8 mouse cellular contexts compared by ENCODE assay signal in the genomic region with DNA sequence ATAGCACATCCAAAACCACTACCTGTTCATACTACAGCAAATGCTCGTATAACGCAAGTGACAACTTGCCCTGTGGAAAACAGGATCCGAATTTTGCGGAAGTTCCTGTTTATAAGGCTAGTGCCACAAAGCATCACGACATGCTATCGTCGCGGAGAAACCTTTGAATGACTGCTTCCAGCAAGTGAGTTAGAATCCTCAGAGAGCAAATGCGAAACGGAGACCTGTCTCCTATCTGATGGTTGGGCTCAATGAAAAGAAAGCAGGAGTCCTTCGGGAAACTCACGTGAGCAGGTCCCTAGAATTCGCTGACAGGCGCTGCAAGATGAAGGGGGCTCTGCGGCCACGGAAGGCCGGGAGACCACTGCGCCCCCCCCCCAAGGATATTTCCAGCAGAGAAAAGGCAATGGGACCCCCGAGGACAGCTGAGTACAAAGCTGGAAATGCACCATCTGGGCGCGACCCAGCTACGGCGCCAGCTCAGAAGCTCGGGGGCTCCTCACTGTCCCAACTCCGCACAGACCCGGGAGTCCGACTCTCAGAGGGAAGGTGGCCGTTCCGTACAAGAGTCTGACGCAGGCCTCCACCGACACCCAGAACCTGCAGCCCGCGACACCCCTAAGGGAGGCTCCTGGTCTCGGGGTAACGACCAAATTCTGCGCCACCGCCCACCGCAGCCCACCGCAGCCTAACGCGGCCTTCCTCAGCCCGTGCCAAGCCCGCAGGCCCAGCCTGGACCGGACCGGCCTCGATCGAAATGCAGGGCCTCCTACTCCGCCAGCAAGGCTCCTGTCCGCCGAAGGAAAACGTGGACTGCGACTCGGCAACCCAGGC. TPM values are rescaled to one million over a fixed set of nuclear protein-coding genes. Genes with fewer than 3 reads are reported as not detected.
A peak's percentile ranks its signal among the peaks of the same experiment; 100 is the strongest.
DNase-seq lines count a peak whose midpoint lies in the region; ATAC-seq and TF ChIP-seq lines count a peak whose summit lies in the region.

No protein-coding gene starts in this region.

- DNase-seq in lung, adult 18-20 months = peak; percentile 12 to 19
- DNase-seq in lung, postnatal 14 days = no peak
- DNase-seq in adipocyte (ENCODE audit: low spot score) = peak; percentile 43
- peak; percentile 39 for DNase-seq in forebrain, postnatal 0 days

- ATAC-seq in forebrain, postnatal 0 days = peak; percentile 8; the same call in 1 of the 2 replicates
- ATAC-seq in kidney, embryonic 15.5 days (replicated peaks; ENCODE audit: low FRiP score) = peak; percentile 78
- ATAC-seq in lung, embryonic 15.5 days (ENCODE audit: borderline replicate concordance, extremely low read depth, low FRiP score, low TSS enrichment) = peak; percentile 53; the same call in 1 of the 2 replicates
- ATAC-seq in activated CD4-positive, CD25-positive, alpha-beta regulatory T cell, adult 4 months = no peak

- peak overlapping the region; percentile 59 for H3K4me2 ChIP-seq in forebrain, postnatal 0 days (ENCODE audit: low read depth)
- H3K4me2 ChIP-seq in kidney, embryonic 15.5 days = peak overlapping the region; percentile 78
- peak overlapping the region; percentile 76 for H3K4me2 ChIP-seq in lung, embryonic 15.5 days

- no peaks in the 10 kb centered on the region for H3K9me3 ChIP-seq in forebrain, postnatal 0 days (ENCODE audit: low read length)
- H3K9me3 ChIP-seq in kidney, embryonic 15.5 days (replicated peaks) = no peaks in the 10 kb centered on the region
- no peaks in the 10 kb centered on the region for H3K9me3 ChIP-seq in lung, embryonic 15.5 days

- H3K27me3 ChIP-seq in forebrain, postnatal 0 days (ENCODE audit: insufficient read depth, low read length) = no peaks in the 10 kb centered on the region
- no peaks in the 10 kb centered on the region for H3K27me3 ChIP-seq in kidney, embryonic 15.5 days
- H3K27me3 ChIP-seq in lung, embryonic 15.5 days = no peaks in the 10 kb centered on the region
- H3K27me3 ChIP-seq in small intestine, adult 2 months (ENCODE audit: control insufficient read depth, insufficient read depth, low read length) = no peaks in the 10 kb centered on the region

- TF ChIP-seq POLR2A in small intestine, adult 2 months (IDR thresholded peaks at IDR 0.05; ENCODE audit: low read depth, low read length) = no peak

- peak overlapping the region; percentile 72 for H3K4me3 ChIP-seq in forebrain, postnatal 0 days (ENCODE audit: low read depth, low read length)
- peak overlapping the region; percentile 90 for H3K4me3 ChIP-seq in kidney, embryonic 15.5 days (replicated peaks)
- H3K4me3 ChIP-seq in lung, embryonic 15.5 days = peak overlapping the region; percentile 91
- peak overlapping the region; percentile 96 for H3K4me3 ChIP-seq in small intestine, adult 2 months (ENCODE audit: low read depth, low read length)

- H3K9ac ChIP-seq in forebrain, postnatal 0 days = peak overlapping the region; percentile 92
- H3K9ac ChIP-seq in kidney, embryonic 15.5 days = peak overlapping the region; percentile 96
- peak overlapping the region; percentile 83 for H3K9ac ChIP-seq in lung, embryonic 15.5 days

- peak; percentile 1; the same call in 1 of the 2 replicates for TF ChIP-seq CTCF in forebrain, postnatal 0 days (IDR thresholded peaks at IDR 0.05; ENCODE audit: low read depth)
- no peak for TF ChIP-seq CTCF in small intestine, adult 2 months (IDR thresholded peaks at IDR 0.05; ENCODE audit: extremely low read depth, insufficient read length, insufficient replicate concordance, low read depth, low read length)

- H3K4me1 ChIP-seq in forebrain, postnatal 0 days (ENCODE audit: insufficient read depth) = peaks cover 13% of the 10 kb centered on the region; the same call in 1 of the 2 replicates
- peaks cover 28% of the 10 kb centered on the region for H3K4me1 ChIP-seq in kidney, embryonic 15.5 days
- H3K4me1 ChIP-seq in lung, embryonic 15.5 days = peaks cover 25% of the 10 kb centered on the region
- no peaks in the 10 kb centered on the region; the same call in 1 of the 2 replicates for H3K4me1 ChIP-seq in small intestine, adult 2 months (ENCODE audit: control insufficient read depth, insufficient read depth, insufficient read length, low read length)

- peaks cover 10% of the 10 kb centered on the region for H3K36me3 ChIP-seq in forebrain, postnatal 0 days (ENCODE audit: insufficient read depth)
- peaks cover 26% of the 10 kb centered on the region for H3K36me3 ChIP-seq in kidney, embryonic 15.5 days
- H3K36me3 ChIP-seq in lung, embryonic 15.5 days = peaks cover 16% of the 10 kb centered on the region
- H3K36me3 ChIP-seq in small intestine, adult 2 months (ENCODE audit: control insufficient read depth, insufficient read depth, low read length) = peaks cover 7% of the 10 kb centered on the region

- peak overlapping the region; percentile 98 for H3K27ac ChIP-seq in forebrain, postnatal 0 days (ENCODE audit: low read depth, low read length)
- peak overlapping the region; percentile 99 for H3K27ac ChIP-seq in kidney, embryonic 15.5 days
- peak overlapping the region; percentile 99 for H3K27ac ChIP-seq in lung, embryonic 15.5 days
- H3K27ac ChIP-seq in small intestine, adult 2 months (ENCODE audit: insufficient read depth, low read depth, low read length) = peak overlapping the region; percentile 47

- under 1% methylated on average over 53 of the region's 53 CpGs for WGBS in forebrain, postnatal 0 days
- WGBS in kidney, embryonic 15.5 days = under 1% methylated on average over 53 of the region's 53 CpGs
- WGBS in lung, embryonic 15.5 days = under 1% methylated on average over 53 of the region's 53 CpGs
- under 1% methylated on average over 53 of the region's 53 CpGs for WGBS in small intestine, adult 2 months

RNA-seq across cellular contexts. Expression of a gene that starts 0.6 kb away (rescaled TPM):
- 57.1 and 62.1 TPM in 2 replicates for total RNA-seq in forebrain, postnatal 0 days (2014; rRNA removed)
- polyA plus RNA-seq in forebrain, postnatal 0 days (2015; fragmentation: Nextera tagmentation; extraction: Ambion mirVana) = 61.8 and 72.9 TPM in 2 replicates
- polyA plus RNA-seq in kidney, embryonic 15.5 days (2015; fragmentation: Nextera tagmentation; extraction: Ambion mirVana) = 110 and 111 TPM in 2 replicates
- polyA plus RNA-seq in lung, embryonic 15.5 days (2015; fragmentation: Nextera tagmentation; extraction: Ambion mirVana) = 110 and 112 TPM in 2 replicates
- 2.1 and 3.2 TPM in 2 replicates for polyA plus RNA-seq in small intestine, adult 2 months (2012; rRNA removed)
- polyA plus RNA-seq in activated CD4-positive, CD25-positive, alpha-beta regulatory T cell, adult 4 months (2017; shearing (Covaris generic)) = 10 to 100 TPM; 46.3 to 53.2 TPM

RNA-seq across cellular contexts. Expression of a gene that starts 0.8 kb away (rescaled TPM):
- total RNA-seq in forebrain, postnatal 0 days (2014; rRNA removed) = 185 and 199 TPM in 2 replicates
- polyA plus RNA-seq in forebrain, postnatal 0 days (2015; fragmentation: Nextera tagmentation; extraction: Ambion mirVana) = 151 and 169 TPM in 2 replicates
- polyA plus RNA-seq in kidney, embryonic 15.5 days (2015; fragmentation: Nextera tagmentation; extraction: Ambion mirVana) = 142 and 144 TPM in 2 replicates
- polyA plus RNA-seq in lung, embryonic 15.5 days (2015; fragmentation: Nextera tagmentation; extraction: Ambion mirVana) = 144 and 149 TPM in 2 replicates
- 2.2 and 3.4 TPM in 2 replicates for polyA plus RNA-seq in small intestine, adult 2 months (2012; rRNA removed)
- polyA plus RNA-seq in activated CD4-positive, CD25-positive, alpha-beta regulatory T cell, adult 4 months (2017; shearing (Covaris generic)) = 100 to 1,000 TPM; 101 to 109 TPM

Comparison
In these comparisons a context has a peak if more than half of its experiments do, and no peak if none do; other contexts are left out.
1. H3K27ac ChIP-seq: peak in every context shown above with its lines; median percentile 99 in kidney, embryonic 15.5 days; 99 in lung, embryonic 15.5 days; 98 in forebrain, postnatal 0 days; 47 in small intestine, adult 2 months.
2. RNA of a gene that starts 0.6 kb away (polyA plus RNA-seq): 110 to 111 TPM in kidney, embryonic 15.5 days, 110 to 112 TPM in lung, embryonic 15.5 days, 61.8 to 72.9 TPM in forebrain, postnatal 0 days and 46.3 to 53.2 TPM in activated CD4-positive, CD25-positive, alpha-beta regulatory T cell, adult 4 months; 2.1 to 3.2 TPM in small intestine, adult 2 months; every median in the first group is over 10 times any median in the second.
3. RNA of a gene that starts 0.8 kb away (polyA plus RNA-seq): 151 to 169 TPM in forebrain, postnatal 0 days, 144 to 149 TPM in lung, embryonic 15.5 days, 142 to 144 TPM in kidney, embryonic 15.5 days and 101 to 109 TPM in activated CD4-positive, CD25-positive, alpha-beta regulatory T cell, adult 4 months; 2.2 to 3.4 TPM in small intestine, adult 2 months; every median in the first group is over 10 times any median in the second.
4. Peak in every context shown above with its lines, with median percentiles within 50 percentile points of each other: H3K4me2 ChIP-seq, H3K4me3 ChIP-seq and H3K9ac ChIP-seq.